Mouse (Mus musculus) olfactory bulb, adult 2 months (tissue): ENCODE data around the gene Irak3.

ENCODE experiments used
- CTCF ChIP-seq: fragments of 200-500 bp; IDR thresholded peaks from 2 replicates; pipeline ENCODE4 v1.5.1; 2012; ENCODE audit warnings: low read depth, mild to moderate bottlenecking, low read length, moderate library complexity; ENCODE audit not compliant: insufficient read depth
- POLR2A ChIP-seq: fragments of 200-500 bp; IDR thresholded peaks from 2 replicates; pipeline ENCODE4 v1.6.1; 2012; ENCODE audit warnings: mild to moderate bottlenecking, low read depth, low read length, moderate library complexity; ENCODE audit not compliant: insufficient read depth

GRCm38 (mm10) chr10:120192278-120192677 is 9.7 kb downstream of the Irak3 start:
- TF ChIP-seq CTCF (no peak), POLR2A (no peak)
